Mouse (Mus musculus): ENCODE measurements around the gene Cd3e.

- peak; percentile 66 for TF ChIP-seq POLR2A (IDR thresholded peaks at IDR 0.05; ENCODE audit: insufficient read length, low read depth)
- TF ChIP-seq MYOG (IDR thresholded peaks at IDR 0.05; ENCODE audit: control insufficient read depth in 1 of 3, insufficient read depth in 1 of 3, insufficient read length in 2 of 3, low read depth in 2 of 3), result no peak
- peak; percentile 87 for TF ChIP-seq SRF (IDR thresholded peaks at IDR 0.05; ENCODE audit: control insufficient read depth, insufficient read length, low read depth)
- peak; percentile 67 for TF ChIP-seq POLR2AphosphoS2 (IDR thresholded peaks at IDR 0.05; ENCODE audit: insufficient read length, low read depth)
- no peak for TF ChIP-seq E2F4 (IDR thresholded peaks at IDR 0.05; ENCODE audit: insufficient read depth)
- no peak for TF ChIP-seq MAX (IDR thresholded peaks at IDR 0.05; ENCODE audit: low read depth)
- TF ChIP-seq USF1 (IDR thresholded peaks at IDR 0.05; ENCODE audit: low read depth), result no peak
- no peak for TF ChIP-seq CEBPB (IDR thresholded peaks at IDR 0.05; ENCODE audit: insufficient read depth, poor library complexity, severe bottlenecking)
Measured at GRCm38 (mm10) chr9:44965126-44965832, 44.1 kb downstream of the Cd3e start, which contains the start of gene Ube4a.

All from myocyte (in vitro differentiated cells).